Mouse (Mus musculus) megakaryocyte, adult 5-6 weeks (primary cell): Measurements from ENCODE around the gene Pitx2. TPM values are rescaled to one million over a fixed set of nuclear protein-coding genes. Genes with fewer than 3 reads are reported as not detected.

Experiments used
- ATAC-seq: 2 replicates; pipeline ENCODE4 v1.8.0; 2016; ENCODE audit warnings: mild to moderate bottlenecking, inconsistent platforms; ENCODE audit not compliant: poor library complexity, severe bottlenecking
- total RNA-seq, 2 experiments: library from RNA; stranded (forward) in 1 of 2; stranded (reverse) in 1 of 2; fragments of 153-499, 151-499 nt in 1 of 2; fragments of 221-1000, 200-1000 nt in 1 of 2; gene quantifications; 2 replicates each; pipeline versions ENCODE4 v1.2.3 to v1.2.4; 2015 to 2017

Pitx2 gene
- total RNA-seq, 2 experiments from 2014 or later: not detected

DNA sequence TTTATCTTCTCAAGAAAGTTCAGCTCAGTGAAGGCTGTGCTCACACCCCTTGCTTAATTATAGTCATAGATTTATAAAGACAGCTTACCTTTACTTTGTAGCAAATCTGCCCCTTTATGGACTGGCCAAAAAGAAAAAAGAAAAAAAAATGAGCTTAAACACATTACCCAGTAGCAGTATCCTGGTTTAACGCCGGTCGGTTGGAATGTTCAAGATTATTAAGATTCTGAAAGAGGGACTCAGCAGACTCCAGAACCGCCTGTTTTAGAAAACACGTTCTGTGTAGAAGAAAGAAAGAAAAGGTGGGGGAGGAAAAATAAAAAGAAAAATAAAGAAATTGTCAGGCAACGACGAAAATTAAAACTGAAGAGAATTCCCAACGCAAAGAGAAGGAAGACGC lies 16.8 kb downstream of the Pitx2 start:
- no peak for ATAC-seq

DNA sequence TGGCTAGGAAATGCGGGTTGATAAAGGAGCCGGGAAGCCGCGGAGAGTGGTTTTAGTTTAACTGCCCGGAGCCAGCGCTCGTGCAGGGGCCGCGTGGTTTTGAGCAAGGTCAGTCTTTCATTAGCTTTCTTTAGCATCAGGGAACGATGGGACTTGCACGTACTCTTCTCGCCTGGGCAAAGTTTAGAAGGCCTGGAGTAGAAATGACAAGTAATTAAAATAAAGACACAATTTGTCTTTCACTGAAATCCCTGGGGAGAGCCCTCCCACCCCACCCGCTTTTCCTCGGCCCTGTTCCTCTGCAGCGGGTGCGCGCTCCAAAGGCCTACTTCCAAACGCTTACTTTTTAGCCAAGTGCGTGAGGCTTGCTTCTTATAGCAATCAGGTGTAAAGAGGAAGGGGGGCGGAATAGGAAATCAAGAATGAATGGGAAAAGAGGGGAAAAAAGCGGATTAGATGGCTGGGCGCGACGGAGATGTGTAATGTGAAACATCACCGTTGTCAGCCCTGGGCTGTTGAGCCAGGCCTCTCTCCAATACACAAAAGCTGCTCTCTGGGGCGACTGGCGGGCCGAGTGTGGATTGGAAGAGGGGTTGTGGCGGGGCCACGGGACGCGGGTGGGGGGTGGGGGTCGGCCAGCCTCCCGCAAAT lies 17.4 kb downstream of the Pitx2 start:
- no peak for ATAC-seq

DNA sequence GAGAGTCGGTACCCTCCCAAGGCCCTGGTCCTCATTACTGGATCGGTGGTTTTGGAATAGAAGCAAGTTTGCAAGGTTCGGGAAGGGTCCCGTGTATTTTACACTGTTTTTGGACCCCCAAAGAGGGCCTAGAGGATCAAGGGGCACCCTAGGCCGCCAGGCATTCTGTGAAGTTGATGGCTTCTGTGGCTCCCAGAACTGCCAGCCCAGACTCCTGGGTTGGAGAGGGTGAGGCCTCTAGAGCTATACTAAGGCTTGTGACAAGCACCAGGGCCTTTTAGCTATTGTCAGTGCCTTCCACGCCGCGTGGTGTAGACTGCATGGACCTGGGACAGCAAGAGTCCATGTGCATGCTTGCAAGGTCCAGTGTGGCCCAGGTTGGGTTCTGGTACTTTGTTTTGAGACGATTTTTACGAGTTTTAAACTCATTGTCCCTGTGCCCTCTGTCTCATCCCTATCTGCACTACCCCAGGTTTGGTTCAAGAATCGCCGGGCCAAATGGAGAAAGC lies 18.2 kb downstream of the Pitx2 start:
- no peak for ATAC-seq

DNA sequence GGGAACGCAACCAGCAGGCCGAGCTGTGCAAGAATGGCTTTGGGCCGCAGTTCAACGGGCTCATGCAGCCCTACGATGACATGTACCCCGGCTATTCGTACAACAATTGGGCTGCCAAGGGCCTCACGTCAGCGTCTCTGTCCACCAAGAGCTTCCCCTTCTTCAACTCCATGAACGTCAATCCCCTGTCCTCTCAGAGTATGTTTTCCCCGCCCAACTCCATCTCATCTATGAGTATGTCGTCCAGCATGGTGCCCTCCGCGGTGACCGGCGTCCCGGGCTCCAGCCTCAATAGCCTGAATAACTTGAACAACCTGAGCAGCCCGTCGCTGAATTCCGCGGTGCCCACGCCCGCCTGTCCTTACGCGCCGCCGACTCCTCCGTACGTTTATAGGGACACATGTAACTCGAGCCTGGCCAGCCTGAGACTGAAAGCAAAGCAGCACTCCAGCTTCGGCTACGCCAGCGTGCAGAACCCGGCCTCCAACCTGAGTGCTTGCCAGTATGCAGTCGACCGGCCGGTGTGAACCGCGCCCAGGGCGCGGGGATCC lies 18.8 kb downstream of the Pitx2 start:
- no peak for ATAC-seq

DNA sequence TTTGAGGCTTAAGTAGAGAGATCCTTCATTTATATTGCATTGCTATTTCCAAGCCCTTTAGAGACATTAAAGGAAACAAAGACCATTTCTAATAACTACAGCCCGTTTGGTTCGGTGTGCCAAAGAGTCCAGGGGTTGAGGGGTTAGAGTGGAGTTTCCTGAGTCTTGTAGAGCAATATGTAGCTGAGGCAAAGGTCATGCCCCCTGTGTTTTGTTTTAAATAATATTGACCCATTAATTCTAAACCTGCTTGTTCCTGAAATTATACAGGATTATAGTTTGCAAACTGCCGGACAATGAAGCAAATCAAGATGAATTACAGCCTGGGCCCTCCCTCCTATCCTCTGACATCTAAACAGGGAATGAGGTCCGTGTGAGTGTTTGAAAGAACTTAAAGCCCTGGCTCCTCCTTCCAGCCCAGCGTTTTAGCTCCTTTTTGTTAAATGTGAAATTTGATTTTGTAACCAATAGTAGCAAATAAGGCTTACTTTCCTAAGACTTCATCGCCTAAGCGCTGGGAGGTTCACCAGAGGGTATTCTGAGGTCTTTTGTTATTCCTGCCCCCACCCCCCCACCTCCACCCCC lies 20.5 kb downstream of the Pitx2 start:
- ATAC-seq: no peak

DNA sequence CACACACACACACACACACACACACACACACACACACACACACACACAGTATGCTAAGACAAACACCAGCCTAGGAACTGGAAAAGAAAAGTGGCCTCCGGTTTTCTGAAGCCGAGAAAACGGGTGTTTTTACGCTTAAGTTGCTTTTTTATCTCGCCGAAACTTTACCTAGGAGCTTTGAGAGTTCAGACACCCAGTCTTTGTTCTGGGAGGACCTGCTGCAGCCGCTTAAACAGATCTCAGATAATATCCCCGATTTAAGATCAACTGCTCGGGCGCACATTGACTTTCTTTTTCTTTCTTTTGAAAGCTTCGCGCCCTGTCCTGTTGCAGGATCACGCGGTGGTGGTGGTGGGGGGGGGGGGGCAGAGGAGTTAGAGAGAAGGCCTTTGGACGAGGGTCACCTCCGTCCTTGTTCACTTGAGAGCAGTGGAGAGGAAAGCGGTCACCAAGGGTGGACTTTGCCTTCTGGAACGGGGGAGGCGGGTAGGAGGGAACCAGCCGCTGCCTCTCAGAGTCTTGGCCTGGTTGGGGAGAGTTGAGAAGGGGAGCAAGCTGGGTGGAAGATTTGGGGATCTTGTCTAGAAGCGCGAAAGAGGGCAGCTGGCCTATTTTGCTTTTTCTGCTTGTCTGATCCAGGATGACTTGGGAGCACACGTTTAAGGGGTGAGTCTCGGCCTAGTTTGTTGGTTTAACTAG lies 21.2 kb downstream of the Pitx2 start:
- ATAC-seq: no peak

DNA sequence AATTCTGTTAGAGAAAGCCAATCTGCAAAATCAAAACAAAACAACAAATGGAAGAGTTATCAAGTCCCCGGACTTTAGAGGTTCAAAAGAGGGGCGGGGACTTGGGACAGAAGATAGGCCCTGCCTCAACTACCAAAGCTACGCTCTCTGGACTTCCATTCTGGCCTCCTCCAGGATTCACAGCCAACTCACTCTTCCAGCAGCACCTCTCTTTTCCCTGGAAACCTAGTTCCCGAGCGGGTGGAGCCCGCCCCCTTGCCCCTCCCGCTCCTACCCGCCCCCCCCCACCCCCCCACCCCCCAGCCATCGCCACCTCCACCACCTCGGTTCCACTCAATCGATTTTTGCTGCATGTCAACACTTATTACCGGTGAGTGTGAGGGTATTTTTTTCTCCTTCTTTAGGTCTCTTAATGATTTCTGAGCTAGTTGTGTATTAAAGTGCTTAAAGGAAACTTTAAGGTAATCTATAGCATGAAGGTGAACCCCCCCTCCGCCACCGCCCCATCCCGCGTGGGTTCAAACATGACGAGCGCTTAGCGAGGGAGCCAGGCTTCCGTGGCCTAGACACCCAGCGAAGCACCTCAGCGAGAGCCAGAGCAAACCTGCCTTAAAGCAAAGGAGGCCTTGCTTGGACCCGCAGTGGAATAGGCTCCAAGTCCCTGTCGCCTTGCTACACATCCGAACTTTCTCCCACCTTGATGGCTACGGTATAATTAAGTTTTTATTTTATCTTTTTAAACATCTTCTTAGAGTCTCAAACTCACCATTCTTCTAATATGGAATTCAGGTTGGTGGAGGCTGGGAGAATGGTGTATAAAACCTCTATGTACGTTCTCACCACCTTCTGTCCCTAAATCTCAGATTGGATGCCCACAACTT lies 21.9 kb downstream of the Pitx2 start:
- no peak for ATAC-seq

DNA sequence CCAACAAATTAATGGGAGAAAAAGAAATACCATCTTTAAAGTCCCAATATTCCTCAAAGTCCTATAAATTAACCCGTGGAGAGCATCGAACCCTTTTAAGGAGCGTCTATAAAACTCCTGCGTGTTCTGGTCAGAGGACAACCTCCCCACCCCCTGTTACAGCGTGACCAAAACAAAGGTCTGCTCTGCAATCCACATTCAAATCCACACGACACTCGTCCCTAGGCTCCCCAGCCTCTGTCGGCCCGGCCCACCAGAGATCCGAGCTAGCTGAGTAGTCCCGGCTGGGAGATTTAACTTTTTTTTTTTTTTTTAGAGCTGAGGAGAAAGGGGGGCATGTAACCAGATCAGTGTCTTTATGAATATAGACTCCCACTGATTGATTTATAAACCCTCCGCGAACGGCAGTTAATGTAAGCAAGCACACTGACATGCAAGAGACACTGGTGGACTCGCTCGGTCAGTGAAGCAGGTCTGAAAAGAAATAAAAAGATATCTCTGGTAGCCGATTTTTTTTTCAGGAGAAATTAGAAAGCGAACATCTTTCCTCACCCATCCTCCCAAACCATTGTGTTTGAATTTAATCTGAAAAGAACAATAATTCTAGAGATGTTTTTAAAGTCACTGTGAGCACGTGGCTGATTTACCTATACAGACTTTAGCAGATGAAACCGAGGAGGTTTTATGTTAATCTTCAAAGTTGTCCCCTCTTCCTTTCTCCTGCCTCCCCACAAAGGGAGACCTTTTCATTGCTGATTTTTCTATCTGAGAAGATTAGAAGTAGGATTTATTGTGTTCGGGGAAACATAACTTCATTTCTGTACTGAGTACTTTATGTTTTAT lies 23.0 kb downstream of the Pitx2 start:
- no peak for ATAC-seq

DNA sequence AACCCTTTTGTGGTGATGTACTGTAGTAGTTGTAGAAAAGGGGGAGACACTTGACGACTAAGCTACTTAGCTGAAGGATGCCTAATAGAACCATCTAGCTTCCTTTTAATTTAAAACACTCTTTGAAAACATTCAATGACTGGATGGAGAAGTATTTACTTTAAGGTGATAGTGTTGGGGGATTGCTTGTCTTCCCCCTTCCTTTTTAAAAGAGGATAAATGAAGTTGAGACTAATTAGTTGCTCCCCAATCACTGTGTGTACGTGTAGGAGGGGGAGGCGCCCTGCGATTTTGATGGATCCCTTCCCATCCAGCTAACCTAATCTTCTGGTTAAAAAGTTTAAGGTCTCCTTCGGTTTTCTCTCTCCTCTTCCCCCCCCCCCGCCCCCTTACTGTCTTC lies 23.7 kb downstream of the Pitx2 start:
- no peak for ATAC-seq

DNA sequence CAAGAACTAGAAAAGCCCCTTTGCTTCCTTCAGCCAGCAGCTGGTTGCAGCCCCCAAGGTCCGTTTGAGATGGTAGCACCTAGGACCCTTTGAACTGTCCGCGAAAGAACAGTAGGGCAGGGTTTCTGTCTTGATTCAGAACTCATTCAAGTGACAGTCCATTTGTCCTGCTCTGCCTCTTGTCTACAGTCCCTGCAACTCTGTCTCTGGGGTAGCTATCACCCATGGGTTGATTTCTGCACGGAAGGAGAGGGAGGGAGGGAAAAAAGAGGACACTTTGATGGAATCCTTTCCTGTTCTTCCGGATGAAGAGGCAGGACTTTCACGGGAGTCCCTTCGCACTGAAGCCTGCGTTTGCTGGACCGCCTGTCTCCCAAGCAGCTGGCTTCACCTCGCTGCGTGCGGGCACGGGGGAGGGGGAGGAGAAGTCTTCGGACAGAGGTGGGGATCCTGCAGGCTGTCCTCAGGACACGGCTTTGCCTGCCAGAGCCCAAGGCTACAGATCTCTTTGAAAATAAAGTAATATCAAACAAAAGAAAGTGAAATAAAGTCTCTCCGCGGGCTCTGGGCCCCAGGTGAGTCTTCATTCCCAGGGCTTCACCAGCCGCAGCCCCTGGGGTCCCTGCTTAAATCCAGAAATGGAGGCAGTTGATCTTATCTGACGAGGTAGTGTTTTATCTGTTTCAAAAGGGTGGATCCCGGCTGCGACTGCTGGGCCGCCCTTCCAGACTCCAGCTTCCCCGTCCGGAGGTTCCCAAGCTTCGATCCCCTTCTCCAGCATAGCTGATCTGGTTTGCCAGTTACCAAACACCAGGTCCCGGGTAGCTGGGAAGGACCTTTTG lies 24.5 kb downstream of the Pitx2 start:
- ATAC-seq: no peak

DNA sequence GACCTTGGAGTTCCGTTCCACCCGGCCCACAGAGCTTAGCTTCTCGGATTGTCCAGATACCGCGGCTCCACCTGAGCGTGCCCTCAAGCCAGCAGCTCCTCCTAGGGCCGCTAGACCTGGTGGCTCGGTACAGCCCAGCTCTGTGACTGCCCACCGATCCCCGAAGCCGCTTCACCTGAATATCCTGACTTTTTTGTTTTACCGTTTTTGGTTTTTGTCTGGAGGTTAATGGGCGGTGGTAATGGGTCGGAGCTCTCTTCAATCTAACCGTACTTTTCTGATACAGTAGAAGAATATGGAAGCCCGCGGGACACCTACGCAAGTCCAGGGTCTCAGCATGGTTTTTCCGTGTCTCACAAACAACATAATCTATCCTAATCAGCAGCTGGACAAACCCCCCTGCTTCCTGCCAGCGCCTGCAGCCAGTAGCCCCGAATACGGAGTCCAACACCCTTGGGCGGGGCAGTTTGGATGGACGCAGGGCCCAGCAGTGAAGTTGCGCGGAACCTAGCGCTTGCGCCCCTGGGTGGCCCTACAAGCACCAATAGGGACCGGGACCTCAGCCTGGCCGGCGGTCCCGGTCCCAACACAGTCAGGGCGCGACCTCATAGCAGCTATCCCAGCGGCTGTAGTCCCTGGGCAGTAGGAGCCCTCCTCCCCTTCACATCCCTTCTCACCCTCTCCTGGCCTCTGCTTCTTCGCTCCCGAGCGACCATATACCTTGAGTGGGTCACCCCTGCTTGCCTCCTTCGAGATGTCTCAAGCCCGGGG lies 25.3 kb downstream of the Pitx2 start:
- no peak for ATAC-seq

DNA sequence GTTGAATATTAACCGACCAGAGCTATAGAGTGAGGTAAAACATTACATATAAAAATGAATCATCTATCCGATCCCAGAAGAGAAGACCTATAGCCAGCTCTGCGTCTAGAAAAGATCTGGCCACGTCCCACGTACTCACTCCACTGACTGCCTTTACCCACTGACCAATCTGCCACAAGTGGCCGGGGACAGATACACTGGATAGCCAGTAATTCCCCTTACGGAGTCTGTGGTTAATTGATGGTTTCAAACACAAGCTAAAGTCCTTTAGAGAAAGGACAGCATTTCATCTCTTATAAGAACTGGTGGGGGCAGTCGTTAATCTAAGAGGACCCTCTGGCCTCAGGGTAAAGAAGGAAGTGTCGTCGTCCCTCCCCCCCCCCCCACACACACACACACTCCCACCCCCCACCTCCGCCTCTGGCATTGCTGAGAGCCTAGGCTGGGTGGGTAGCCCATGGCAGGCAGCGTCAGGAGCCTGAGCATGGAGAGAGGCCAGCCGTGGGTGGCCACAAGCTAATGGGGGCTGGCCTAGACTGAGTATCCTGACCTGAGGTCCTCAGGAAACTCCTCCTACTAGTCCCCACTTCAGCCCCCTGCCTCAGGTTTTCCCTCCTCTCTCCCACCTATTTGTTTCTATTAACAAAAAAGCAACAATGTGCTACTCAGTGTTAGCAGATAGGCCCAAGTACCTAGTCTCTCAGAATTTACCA lies 26.1 kb downstream of the Pitx2 start:
- no peak for ATAC-seq

DNA sequence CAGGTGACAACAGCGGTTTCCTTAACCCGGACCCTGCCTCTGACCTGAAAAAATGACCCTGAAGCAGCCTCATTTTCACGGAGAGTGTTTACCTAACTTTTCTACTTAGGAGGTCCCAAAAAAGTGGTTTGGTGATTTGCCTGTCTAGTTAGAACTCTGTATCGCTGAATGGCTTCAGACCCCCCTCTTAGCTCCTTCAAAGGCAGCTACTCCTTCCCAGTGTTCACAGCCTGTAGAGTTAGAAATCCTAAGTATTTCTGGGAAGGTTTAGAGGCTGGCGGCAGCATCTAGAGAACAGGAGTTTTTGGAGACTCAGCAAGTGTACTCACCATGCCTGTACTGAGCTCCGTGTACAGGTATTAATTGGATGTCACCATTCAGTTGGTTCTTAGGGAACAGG lies 27.0 kb downstream of the Pitx2 start:
- ATAC-seq: no peak

DNA sequence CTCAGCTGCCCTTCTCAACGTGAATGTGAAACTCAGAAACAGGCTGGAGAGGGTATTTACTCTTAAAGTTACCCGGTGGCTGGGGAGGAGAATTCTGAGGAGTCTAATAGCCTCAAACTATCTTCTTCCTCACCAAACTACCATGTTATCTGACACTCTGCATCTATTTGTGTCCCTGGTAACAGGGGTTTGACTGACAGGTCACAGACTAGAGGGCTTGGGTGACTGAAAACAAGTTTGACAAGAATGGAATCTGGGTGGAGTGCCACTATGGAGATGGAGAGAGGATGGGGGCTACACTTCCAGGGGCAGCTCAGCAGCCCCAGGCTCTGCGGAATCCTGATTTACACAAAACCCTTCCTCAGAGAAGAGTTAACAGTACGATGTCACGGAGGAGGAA lies 27.7 kb downstream of the Pitx2 start:
- ATAC-seq: no peak

DNA sequence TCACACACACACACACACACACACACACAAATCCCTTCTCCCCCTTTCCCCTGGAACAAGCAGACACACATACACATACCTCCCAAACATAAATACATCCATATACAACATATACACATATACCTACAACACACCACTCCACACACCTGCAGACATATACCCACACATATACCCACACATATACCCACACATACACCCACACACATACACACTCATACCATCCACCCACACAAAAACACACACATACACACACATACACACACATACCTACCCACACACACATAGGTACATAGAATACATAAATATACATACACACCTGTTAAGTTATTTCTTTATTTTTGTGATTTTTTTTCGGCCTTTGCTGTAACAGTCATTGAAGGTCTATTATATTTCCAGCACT lies 38.3 kb downstream of the Pitx2 start:
- no peak for ATAC-seq

DNA sequence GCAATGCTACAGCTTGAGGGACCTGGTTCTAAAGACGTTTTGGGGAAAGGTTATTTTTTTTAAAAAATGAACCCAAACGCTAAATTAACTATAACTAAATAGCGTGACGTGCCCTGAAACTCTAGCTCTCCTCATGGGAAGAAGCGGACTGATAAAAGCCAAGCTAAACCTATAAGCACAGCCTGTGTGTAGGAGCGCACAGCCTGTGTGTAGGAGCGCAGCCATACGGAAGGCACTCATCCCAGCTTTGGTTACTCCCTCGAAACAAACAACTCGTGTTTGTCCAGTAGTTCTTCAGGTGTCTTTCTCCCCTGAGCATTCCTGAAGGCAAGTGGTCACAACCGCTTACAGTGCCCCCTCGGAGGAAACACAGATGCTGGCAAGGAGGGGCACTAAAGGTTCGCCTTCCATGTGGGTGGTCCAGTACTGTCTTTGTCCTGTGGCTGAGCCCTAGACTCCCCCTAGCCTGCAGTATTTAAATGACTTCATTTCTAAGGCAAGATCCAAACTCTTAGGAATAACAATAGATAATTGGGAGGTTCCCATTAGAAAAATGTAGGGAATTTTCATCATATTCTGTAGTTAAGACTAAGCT lies 39.1 kb downstream of the Pitx2 start:
- ATAC-seq: no peak

DNA sequence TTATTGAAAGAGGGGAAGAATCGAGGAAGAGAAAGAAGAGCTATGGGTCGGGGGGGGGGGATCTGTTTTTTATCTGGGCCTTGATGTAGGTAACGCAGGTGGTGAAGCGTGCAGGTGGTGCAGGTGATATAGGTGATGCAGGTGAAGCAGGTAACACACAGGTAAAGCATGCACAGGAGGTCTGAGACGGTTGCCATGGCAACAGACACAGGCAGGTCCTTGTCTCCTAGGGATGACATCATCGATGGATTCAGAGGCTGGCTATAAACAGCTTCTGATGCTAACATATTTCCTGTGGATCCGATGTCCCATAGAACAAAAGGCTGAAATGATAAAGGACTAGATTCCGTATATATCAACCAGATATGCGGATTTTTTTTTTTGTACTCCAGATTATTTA lies 51.3 kb downstream of the Pitx2 start:
- no peak for ATAC-seq
